Mouse (Mus musculus) embryonic facial prominence, embryonic 13.5 days (tissue): ENCODE data around the gene Cd59b. TPM values are rescaled to one million over a fixed set of nuclear protein-coding genes. Genes with fewer than 3 reads are reported as not detected.

ENCODE experiments used
- ATAC-seq: fragments of 200-750 bp; cut with Nextera tagmentation; 2 replicates; pipeline ENCODE4 v1.8.0; 2017; ENCODE audit warnings: low read depth; ENCODE audit not compliant: insufficient number of reproducible peaks, insufficient read depth, low FRiP score, low TSS enrichment
- H3K27ac ChIP-seq: fragments of 300-500 bp; sonication (generic); 2 replicates; pipeline ENCODE4 v1.5.1; 2015; ENCODE audit warnings: moderate library complexity, mild to moderate bottlenecking, inconsistent platforms
- H3K27me3 ChIP-seq: fragments of 300-500 bp; sonication (generic); 2 replicates; pipeline ENCODE4 v1.6.1; 2015; ENCODE audit warnings: mild to moderate bottlenecking, inconsistent platforms
- H3K36me3 ChIP-seq: fragments of 300-500 bp; sonication (generic); 2 replicates; pipeline ENCODE4 v1.6.1; 2015; ENCODE audit warnings: mild to moderate bottlenecking, inconsistent platforms
- H3K4me1 ChIP-seq: fragments of 300-500 bp; sonication (generic); 2 replicates; pipeline ENCODE4 v1.6.1; 2015; ENCODE audit warnings: inconsistent platforms
- H3K4me2 ChIP-seq: fragments of 300-500 bp; sonication (generic); 2 replicates; pipeline ENCODE4 v1.6.1; 2015; ENCODE audit warnings: moderate library complexity, mild to moderate bottlenecking, inconsistent platforms
- H3K4me3 ChIP-seq: fragments of 300-500 bp; sonication (generic); 2 replicates; pipeline ENCODE4 v1.5.1; 2015; ENCODE audit warnings: mild to moderate bottlenecking, inconsistent platforms
- H3K9ac ChIP-seq: fragments of 300-500 bp; sonication (generic); 2 replicates; pipeline ENCODE4 v1.6.1; 2015; ENCODE audit warnings: mild to moderate bottlenecking, inconsistent platforms
- H3K9me3 ChIP-seq: fragments of 300-500 bp; sonication (generic); 2 replicates; pipeline ENCODE4 v1.6.1; 2016; ENCODE audit warnings: inconsistent platforms
- WGBS: fragments of 180-500 bp; shearing (Covaris S2); methylation state at CpG from one replicate; pipeline ENCODE4 v1.1.7; 2015; ENCODE audit warnings: mixed read lengths; 5-methylcytosine and 5-hydroxymethylcytosine counted together
- polyA plus RNA-seq: library from polyadenylated mRNA; unstranded; fragments of >200 nt; fragmentation: Nextera tagmentation; extraction: Ambion mirVana; gene quantifications from 2 replicates; pipeline ENCODE4 v1.2.1, GENCODE M21; 2015

The Cd59b gene
- polyA plus RNA-seq, 1 experiment from 2014 or later = 5.0 TPM

- peak overlapping the region; percentile 96 for H3K4me2 ChIP-seq
Observed at GRCm38 (mm10) chr2:104121681-104122504, 52.2 kb downstream of the Cd59b start.

GRCm38 (mm10) chr2:104122505-104123378 is 53.1 kb downstream of the Cd59b start, which contains the start of gene A930018P22Rik:
Gene A930018P22Rik, plus strand, starts transcription at chr2:104122769.
- Histone ChIP-seq H3K36me3 (no peaks in the 10 kb centered on the region), H3K4me3 (peak within 1 kb of the TSS; percentile 71), H3K27me3 (peaks cover 18% of the 10 kb centered on the region), H3K4me2 (peak within 1 kb of the TSS; percentile 96), H3K9ac (peak within 1 kb of the TSS; percentile 81), H3K27ac (peak within 1 kb of the TSS; percentile 62; the same call in 1 of the 2 replicates), H3K9me3 (no peaks in the 10 kb centered on the region), H3K4me1 (peaks cover 10% of the 10 kb centered on the region)
- peak; percentile 92 for ATAC-seq
- WGBS = under 1% methylated on average over 69 of the region's 74 CpGs

More at GRCm38 (mm10) chr2:104121681-104122504, 52.2 kb downstream of the Cd59b start:
- Histone ChIP-seq H3K9ac (peak overlapping the region; percentile 81; the same call in 1 of the 2 replicates), H3K4me1 (peaks cover 10% of the 10 kb centered on the region), H3K36me3 (no peaks in the 10 kb centered on the region), H3K4me3 (peak overlapping the region; percentile 71), H3K27me3 (peaks cover 18% of the 10 kb centered on the region), H3K27ac (peak overlapping the region; percentile 62; the same call in 1 of the 2 replicates), H3K9me3 (no peaks in the 10 kb centered on the region)
- no peak for ATAC-seq
- WGBS = 72% methylated on average over 8 of the region's 8 CpGs

GRCm38 (mm10) chr2:104123540-104123939 is 53.9 kb downstream of the Cd59b start:
- WGBS = 30% methylated on average over 3 of the region's 3 CpGs
- Histone ChIP-seq H3K27me3 (peaks cover 18% of the 10 kb centered on the region), H3K9ac (peak overlapping the region; percentile 81), H3K4me2 (peak overlapping the region; percentile 96), H3K9me3 (no peaks in the 10 kb centered on the region), H3K4me1 (peaks cover 10% of the 10 kb centered on the region), H3K4me3 (peak overlapping the region; percentile 71), H3K36me3 (no peaks in the 10 kb centered on the region), H3K27ac (no peak overlapping the region)
- no peak for ATAC-seq

GRCm38 (mm10) chr2:104124071-104124470 is 54.4 kb downstream of the Cd59b start:
- no peak overlapping the region for H3K4me2 ChIP-seq
- H3K27ac ChIP-seq = no peak overlapping the region
- H3K4me1 ChIP-seq = peaks cover 10% of the 10 kb centered on the region
- H3K9me3 ChIP-seq = no peaks in the 10 kb centered on the region
- no peak for ATAC-seq
- peaks cover 18% of the 10 kb centered on the region for H3K27me3 ChIP-seq
- H3K4me3 ChIP-seq = no peak overlapping the region
- H3K9ac ChIP-seq = no peak overlapping the region
- WGBS = 67% methylated on average over 5 of the region's 5 CpGs
- H3K36me3 ChIP-seq = no peaks in the 10 kb centered on the region

GRCm38 (mm10) chr2:104128803-104129531 is 59.3 kb downstream of the Cd59b start:
- no peaks in the 10 kb centered on the region for H3K9me3 ChIP-seq
- ATAC-seq = no peak
- no peaks in the 10 kb centered on the region for H3K4me1 ChIP-seq
- 77% methylated on average over 13 of the region's 13 CpGs for WGBS
- H3K27me3 ChIP-seq = peaks cover 14% of the 10 kb centered on the region; the same call in 1 of the 2 replicates
- no peaks in the 10 kb centered on the region for H3K36me3 ChIP-seq
- H3K4me3 ChIP-seq = no peak overlapping the region
- H3K27ac ChIP-seq = no peak overlapping the region
- H3K4me2 ChIP-seq = no peak overlapping the region
- no peak overlapping the region for H3K9ac ChIP-seq

- 70% methylated on average over 6 of the region's 6 CpGs for WGBS
Observed at GRCm38 (mm10) chr2:104130165-104130564, 60.5 kb downstream of the Cd59b start.

GRCm38 (mm10) chr2:104130969-104131368 is 61.3 kb downstream of the Cd59b start:
- Histone ChIP-seq H3K27me3 (no peaks in the 10 kb centered on the region), H3K4me3 (no peak overlapping the region), H3K36me3 (no peaks in the 10 kb centered on the region), H3K9ac (no peak overlapping the region), H3K27ac (no peak overlapping the region), H3K4me2 (no peak overlapping the region), H3K4me1 (no peaks in the 10 kb centered on the region), H3K9me3 (no peaks in the 10 kb centered on the region)
- ATAC-seq = no peak
- WGBS = 58% methylated on average over 3 of the region's 3 CpGs

More at GRCm38 (mm10) chr2:104130165-104130564, 60.5 kb downstream of the Cd59b start:
- Histone ChIP-seq H3K4me3 (no peak overlapping the region), H3K36me3 (no peaks in the 10 kb centered on the region), H3K27me3 (peaks cover 4% of the 10 kb centered on the region; the same call in 1 of the 2 replicates), H3K4me2 (no peak overlapping the region), H3K9ac (no peak overlapping the region), H3K9me3 (no peaks in the 10 kb centered on the region), H3K4me1 (no peaks in the 10 kb centered on the region), H3K27ac (no peak overlapping the region)
- ATAC-seq = 0 out of 2 replicates have a peak, but pooled peaks have one; percentile 27

- ATAC-seq = no peak
- Histone ChIP-seq H3K9ac (no peak overlapping the region), H3K27ac (no peak overlapping the region), H3K4me3 (no peak overlapping the region), H3K36me3 (no peaks in the 10 kb centered on the region), H3K27me3 (no peaks in the 10 kb centered on the region), H3K9me3 (no peaks in the 10 kb centered on the region), H3K4me2 (no peak overlapping the region), H3K4me1 (no peaks in the 10 kb centered on the region)
- 71% methylated on average over 7 of the region's 7 CpGs for WGBS
Observed at GRCm38 (mm10) chr2:104132266-104132859, 62.7 kb downstream of the Cd59b start.

- no peak overlapping the region for H3K9ac ChIP-seq
- H3K4me3 ChIP-seq = no peak overlapping the region
- H3K4me1 ChIP-seq = no peaks in the 10 kb centered on the region
- 28% methylated on average over 10 of the region's 12 CpGs for WGBS
- H3K4me2 ChIP-seq = no peak overlapping the region
- H3K9me3 ChIP-seq = no peaks in the 10 kb centered on the region
- ATAC-seq = no peak
- H3K36me3 ChIP-seq = no peaks in the 10 kb centered on the region
- no peaks in the 10 kb centered on the region for H3K27me3 ChIP-seq
- H3K27ac ChIP-seq = no peak overlapping the region
Observed at GRCm38 (mm10) chr2:104133042-104133810, 63.6 kb downstream of the Cd59b start.
